Mouse (Mus musculus) E14TG2a.4 (cell line): ENCODE data around the gene Pls1.

Experiments used
- CTCF ChIP-seq: conservative IDR thresholded peaks from 2 replicates; pipeline ENCODE4 v1.5.1; 2014; ENCODE audit warnings: low read length
- POU5F1 ChIP-seq: IDR thresholded peaks from 2 replicates; pipeline ENCODE4 v1.6.1; 2014; ENCODE audit warnings: low read length, borderline replicate concordance

GRCm38 (mm10) chr9:95851671-95852070 lies 6.6 kb upstream of the Pls1 start:
- TF ChIP-seq CTCF, result no peak
- TF ChIP-seq POU5F1, result no peak
